Mouse (Mus musculus) liver, embryonic 14.5 days (tissue): ENCODE measurements at regions not wholly inside any gene's neighbourhood (a gene's known extent, or its start where the extent isn't known, plus 50 kb on each side); places are given as distances from the start of the nearest gene placed in this dataset.

Source experiments
- ATAC-seq: fragments of 200-750 bp; cut with Nextera tagmentation; 2 replicates; pipeline ENCODE4 v1.8.0; 2017; ENCODE audit warnings: moderate number of reproducible peaks, mild to moderate bottlenecking, moderate library complexity; ENCODE audit not compliant: insufficient read depth
- DNase-seq, 3 experiments: peaks; one replicate each; pipeline ENCODE4 v3.0.0-alpha.2; 2012 to 2013; ENCODE audit warnings: low read depth in 3 of 3, low spot score in 3 of 3
- H3K27ac ChIP-seq: fragments of 300-500 bp; sonication (generic); 2 replicates; pipeline ENCODE4 v1.5.1; 2014; ENCODE audit warnings: moderate library complexity, mild to moderate bottlenecking, control low read depth, inconsistent platforms
- H3K27me3 ChIP-seq: fragments of 300-500 bp; sonication (generic); 2 replicates; pipeline ENCODE4 v1.6.1; 2014; ENCODE audit warnings: mild to moderate bottlenecking, low read length, moderate library complexity; ENCODE audit not compliant: control insufficient read depth, insufficient read depth
- H3K36me3 ChIP-seq: fragments of 300-500 bp; sonication (generic); replicated peaks from 2 replicates; pipeline ENCODE4 v1.6.1; 2014; ENCODE audit warnings: low read depth; ENCODE audit not compliant: control insufficient read depth, insufficient read depth
- H3K4me1 ChIP-seq, 2 experiments: fragments of 200-500 bp in 1 of 2; fragments of 300-500 bp in 1 of 2; sonication (generic) in 1 of 2; replicated peaks; 2 replicates each; pipeline ENCODE4 v1.6.1; 2012 to 2014; ENCODE audit warnings: antibody characterized with exemption in 1 of 2, inconsistent platforms in 1 of 2, low read length in 1 of 2; ENCODE audit not compliant: control insufficient read depth in 2 of 2, insufficient read depth in 2 of 2
- H3K4me2 ChIP-seq: fragments of 300-500 bp; sonication (generic); 2 replicates; pipeline ENCODE4 v1.6.1; 2014; ENCODE audit warnings: low read depth, mild to moderate bottlenecking, control low read depth, moderate library complexity
- H3K4me3 ChIP-seq, 2 experiments: fragments of 200-500 bp in 1 of 2; fragments of 300-500 bp in 1 of 2; sonication (generic) in 1 of 2; 2 replicates each; pipeline ENCODE4 v1.5.1; 2012 to 2014; ENCODE audit warnings: low read depth in 2 of 2, low read length in 2 of 2, mild to moderate bottlenecking in 2 of 2, control low read depth in 1 of 2, inconsistent platforms in 1 of 2, moderate library complexity in 1 of 2; ENCODE audit not compliant: insufficient read depth in 1 of 2
- H3K9ac ChIP-seq: fragments of 300-500 bp; sonication (generic); replicated peaks from 2 replicates; pipeline ENCODE4 v1.6.1; 2014; ENCODE audit warnings: mild to moderate bottlenecking, control low read depth, moderate library complexity
- H3K9me3 ChIP-seq: fragments of 300-500 bp; sonication (generic); 2 replicates; pipeline ENCODE4 v1.6.1; 2016; ENCODE audit warnings: low read length, mixed read lengths; ENCODE audit not compliant: control insufficient read depth
- CTCF ChIP-seq: IDR thresholded peaks from 2 replicates; pipeline ENCODE4 v1.5.1; 2016; ENCODE audit warnings: antibody characterized with exemption, low read depth, control low read depth
- EP300 ChIP-seq: IDR thresholded peaks from 2 replicates; pipeline ENCODE4 v1.6.1; 2016; ENCODE audit warnings: antibody characterized with exemption, low read depth
- WGBS: fragments of 180-500 bp; shearing (Covaris S2); extraction: QIAGEN DNeasy Blood & Tissue Kit; methylation state at CpG from one replicate; pipeline ENCODE4 v1.1.7; 2014; ENCODE audit not compliant: insufficient replicate concordance; 5-methylcytosine and 5-hydroxymethylcytosine counted together

- H3K27ac ChIP-seq, result no peak overlapping the region
- no peaks in the 10 kb centered on the region for H3K36me3 ChIP-seq
- H3K4me1 ChIP-seq, result no peaks in the 10 kb centered on the region
- no peak for ATAC-seq
- DNase-seq, result no peak
- H3K9me3 ChIP-seq, result no peaks in the 10 kb centered on the region
- H3K4me2 ChIP-seq, result no peak overlapping the region
- no peaks in the 10 kb centered on the region for H3K27me3 ChIP-seq
- no peak overlapping the region for H3K4me3 ChIP-seq
- no peak overlapping the region for H3K9ac ChIP-seq
- 69% methylated on average over 4 of the region's 4 CpGs for WGBS
- TF ChIP-seq CTCF (no peak), EP300 (no peak)
These were observed 103.3 kb upstream of the Cpsf6 start for GRCm38 (mm10) chr10:117483091-117483600.

GRCm38 (mm10) chr10:117482361-117482760 is 102.5 kb upstream of the Cpsf6 start:
- no peaks in the 10 kb centered on the region for H3K36me3 ChIP-seq
- H3K27me3 ChIP-seq, result no peaks in the 10 kb centered on the region
- TF ChIP-seq CTCF (no peak), EP300 (no peak)
- no peak for ATAC-seq
- DNase-seq, result no peak
- no peak overlapping the region for H3K4me2 ChIP-seq
- H3K9ac ChIP-seq, result no peak overlapping the region
- 62% methylated on average over 3 of the region's 3 CpGs for WGBS
- H3K4me3 ChIP-seq, result no peak overlapping the region
- H3K4me1 ChIP-seq, result no peaks in the 10 kb centered on the region
- H3K9me3 ChIP-seq, result no peaks in the 10 kb centered on the region
- H3K27ac ChIP-seq, result no peak overlapping the region

GRCm38 (mm10) chr10:117481341-117481990 is 101.7 kb upstream of the Cpsf6 start:
- 54% methylated on average over 5 of the region's 5 CpGs for WGBS
- DNase-seq, result no peak
- Histone ChIP-seq H3K27ac (no peak overlapping the region), H3K4me2 (no peak overlapping the region), H3K4me3 (no peak overlapping the region), H3K9me3 (no peaks in the 10 kb centered on the region), H3K9ac (no peak overlapping the region), H3K27me3 (no peaks in the 10 kb centered on the region), H3K4me1 (no peaks in the 10 kb centered on the region), H3K36me3 (no peaks in the 10 kb centered on the region)
- ATAC-seq, result no peak
- TF ChIP-seq CTCF, result no peak

GRCm38 (mm10) chr10:117480456-117480850 is 100.6 kb upstream of the Cpsf6 start:
- no peaks in the 10 kb centered on the region for H3K27me3 ChIP-seq

GRCm38 (mm10) chr10:117479721-117480455 is 100.1 kb upstream of the Cpsf6 start:
- no peak overlapping the region for H3K4me3 ChIP-seq
- 73% methylated on average over 12 of the region's 12 CpGs for WGBS
- DNase-seq, result no peak

More at GRCm38 (mm10) chr10:117480456-117480850, 100.6 kb upstream of the Cpsf6 start:
- H3K9me3 ChIP-seq, result no peaks in the 10 kb centered on the region
- H3K4me2 ChIP-seq, result no peak overlapping the region
- no peak overlapping the region for H3K27ac ChIP-seq
- 67% methylated on average over 5 of the region's 5 CpGs for WGBS
- H3K4me3 ChIP-seq, result no peak overlapping the region
- no peak for DNase-seq
- no peaks in the 10 kb centered on the region for H3K4me1 ChIP-seq
- no peak for ATAC-seq
- TF ChIP-seq EP300, result no peak
- TF ChIP-seq CTCF, result no peak
- H3K36me3 ChIP-seq, result no peaks in the 10 kb centered on the region
- no peak overlapping the region for H3K9ac ChIP-seq

More at GRCm38 (mm10) chr10:117479721-117480455, 100.1 kb upstream of the Cpsf6 start:
- Histone ChIP-seq H3K27ac (no peak overlapping the region), H3K27me3 (no peaks in the 10 kb centered on the region), H3K4me2 (no peak overlapping the region), H3K36me3 (no peaks in the 10 kb centered on the region), H3K9me3 (no peaks in the 10 kb centered on the region), H3K9ac (no peak overlapping the region), H3K4me1 (no peaks in the 10 kb centered on the region)
- no peak for ATAC-seq
- TF ChIP-seq EP300, result no peak
- no peak for TF ChIP-seq CTCF
